Mouse (Mus musculus) kidney, embryonic 16.5 days (tissue): ENCODE measurements around the gene Tenm3. TPM values are rescaled to one million over a fixed set of nuclear protein-coding genes. Genes with fewer than 3 reads are reported as not detected.

Experiments
- ATAC-seq: fragments of 200-750 bp; cut with Nextera tagmentation; 2 replicates; pipeline ENCODE4 v1.8.0; 2017; ENCODE audit warnings: moderate TSS enrichment; ENCODE audit not compliant: low FRiP score, low TSS enrichment
- H3K27ac ChIP-seq: fragments of 300-500 bp; sonication (generic); 2 replicates; pipeline ENCODE4 v1.5.1; 2014; ENCODE audit warnings: low read length
- H3K27me3 ChIP-seq: fragments of 300-500 bp; sonication (generic); 2 replicates; pipeline ENCODE4 v1.6.1; 2014; ENCODE audit warnings: low read length, control low read depth, mixed read lengths; ENCODE audit not compliant: insufficient read depth
- H3K36me3 ChIP-seq: fragments of 300-500 bp; sonication (generic); 2 replicates; pipeline ENCODE4 v1.6.1; 2014; ENCODE audit warnings: low read length, control low read depth, mixed read lengths; ENCODE audit not compliant: insufficient read depth
- H3K4me1 ChIP-seq: fragments of 300-500 bp; sonication (generic); 2 replicates; pipeline ENCODE4 v1.6.1; 2014; ENCODE audit warnings: low read length, control low read depth, mixed read lengths; ENCODE audit not compliant: insufficient read depth
- H3K4me2 ChIP-seq: fragments of 300-500 bp; sonication (generic); replicated peaks from 2 replicates; pipeline ENCODE4 v1.6.1; 2014; ENCODE audit warnings: low read depth, low read length
- H3K4me3 ChIP-seq: fragments of 300-500 bp; sonication (generic); 2 replicates; pipeline ENCODE4 v1.5.1; 2014; ENCODE audit warnings: mild to moderate bottlenecking, low read length
- H3K9ac ChIP-seq: fragments of 300-500 bp; sonication (generic); replicated peaks from 2 replicates; pipeline ENCODE4 v1.6.1; 2014; ENCODE audit warnings: low read length
- H3K9me3 ChIP-seq: fragments of 300-500 bp; sonication (generic); 2 replicates; pipeline ENCODE4 v1.6.1; 2016; ENCODE audit warnings: low read length, control low read depth
- WGBS: fragments of 180-500 bp; shearing (Covaris S2); extraction: QIAGEN DNeasy Blood & Tissue Kit; methylation state at CpG from one replicate; pipeline ENCODE4 v1.1.7; 2014; 5-methylcytosine and 5-hydroxymethylcytosine counted together
- polyA plus RNA-seq: library from polyadenylated mRNA; unstranded; fragments of >200 nt; fragmentation: Nextera tagmentation; extraction: Ambion mirVana; gene quantifications from 2 replicates; pipeline ENCODE4 v1.2.1, GENCODE M21; 2015

The Tenm3 gene
- polyA plus RNA-seq, 1 experiment from 2014 or later, result 20.3 TPM

- Histone ChIP-seq H3K9me3 (peaks cover 19% of the 10 kb centered on the region; the same call in 1 of the 2 replicates), H3K9ac (no peak overlapping the region), H3K27ac (no peak overlapping the region), H3K4me2 (no peak overlapping the region), H3K4me1 (peaks cover 13% of the 10 kb centered on the region; the same call in 1 of the 2 replicates), H3K27me3 (no peaks in the 10 kb centered on the region), H3K4me3 (no peak overlapping the region), H3K36me3 (peaks cover 58% of the 10 kb centered on the region)
- ATAC-seq, result no peak
- 94% methylated on average over 5 of the region's 5 CpGs for WGBS
Observed at GRCm38 (mm10) chr8:48236968-48237367, 606.8 kb downstream of the Tenm3 start.

GRCm38 (mm10) chr8:48232927-48233326, 610.8 kb downstream of the Tenm3 start:
- Histone ChIP-seq H3K9me3 (peaks cover 26% of the 10 kb centered on the region; the same call in 1 of the 2 replicates), H3K27ac (no peak overlapping the region), H3K36me3 (peaks cover 53% of the 10 kb centered on the region), H3K4me2 (no peak overlapping the region), H3K4me1 (no peaks in the 10 kb centered on the region), H3K27me3 (no peaks in the 10 kb centered on the region), H3K4me3 (no peak overlapping the region), H3K9ac (no peak overlapping the region)
- ATAC-seq, result no peak
- WGBS, result 73% methylated on average over 7 of the region's 7 CpGs

- ATAC-seq, result no peak
- no peak overlapping the region for H3K4me3 ChIP-seq
- 71% methylated on average over 9 of the region's 9 CpGs for WGBS
- H3K9me3 ChIP-seq, result peaks cover 25% of the 10 kb centered on the region; the same call in 1 of the 2 replicates
- peaks cover 46% of the 10 kb centered on the region for H3K36me3 ChIP-seq
- no peak overlapping the region for H3K27ac ChIP-seq
- no peak overlapping the region for H3K9ac ChIP-seq
- no peaks in the 10 kb centered on the region for H3K4me1 ChIP-seq
- no peaks in the 10 kb centered on the region for H3K27me3 ChIP-seq
- H3K4me2 ChIP-seq, result no peak overlapping the region
Observed at GRCm38 (mm10) chr8:48231882-48232281, 611.9 kb downstream of the Tenm3 start.

DNA sequence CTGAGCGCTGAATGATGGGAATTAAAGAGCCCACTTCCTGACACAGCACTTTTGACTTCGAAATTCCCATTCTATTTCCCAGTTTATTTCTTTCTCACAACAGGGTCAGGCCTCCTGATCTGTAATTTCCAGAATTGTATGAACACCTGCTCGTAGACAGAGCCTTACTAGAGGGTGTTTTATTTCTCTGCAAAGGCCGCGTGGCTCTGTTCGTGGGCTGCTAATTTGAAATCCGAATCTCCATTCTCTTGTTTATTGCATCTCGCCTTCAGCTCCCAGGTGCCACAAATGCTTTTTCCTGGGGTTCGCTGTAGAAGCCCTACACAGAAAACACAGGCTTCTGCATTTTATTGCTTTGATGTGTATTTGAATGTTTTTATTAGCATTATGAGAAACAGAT, 612.4 kb downstream of the Tenm3 start:
- WGBS, result 51% methylated on average over 9 of the region's 9 CpGs
- Histone ChIP-seq H3K36me3 (peaks cover 41% of the 10 kb centered on the region), H3K9ac (no peak overlapping the region)

GRCm38 (mm10) chr8:48228676-48229075, 615.1 kb downstream of the Tenm3 start:
- Histone ChIP-seq H3K4me1 (no peaks in the 10 kb centered on the region), H3K4me2 (no peak overlapping the region), H3K9ac (no peak overlapping the region), H3K27me3 (0 out of 2 replicates have a peak, but pooled peaks cover 3% of the 10 kb centered on the region), H3K9me3 (peaks cover 7% of the 10 kb centered on the region; the same call in 1 of the 2 replicates), H3K4me3 (no peak overlapping the region), H3K27ac (no peak overlapping the region), H3K36me3 (peaks cover 19% of the 10 kb centered on the region)
- 97% methylated on average over 35 of the region's 35 CpGs for WGBS
- no peak; the same call in 1 of the 2 replicates for ATAC-seq

More for the DNA sequence above, 612.4 kb downstream of the Tenm3 start:
- no peaks in the 10 kb centered on the region for H3K4me1 ChIP-seq
- no peak for ATAC-seq
- H3K4me3 ChIP-seq, result no peak overlapping the region
- no peak overlapping the region for H3K27ac ChIP-seq
- H3K4me2 ChIP-seq, result no peak overlapping the region
- H3K9me3 ChIP-seq, result peaks cover 20% of the 10 kb centered on the region; the same call in 1 of the 2 replicates
- no peaks in the 10 kb centered on the region for H3K27me3 ChIP-seq

GRCm38 (mm10) chr8:48224753-48225152, 619.0 kb downstream of the Tenm3 start:
- WGBS, result 61% methylated on average over 11 of the region's 11 CpGs
- Histone ChIP-seq H3K4me3 (no peak overlapping the region), H3K4me1 (peaks cover 21% of the 10 kb centered on the region), H3K27me3 (peaks cover 9% of the 10 kb centered on the region; the same call in 1 of the 2 replicates), H3K9ac (no peak overlapping the region), H3K36me3 (peaks cover 18% of the 10 kb centered on the region), H3K27ac (no peak overlapping the region), H3K9me3 (peaks cover 7% of the 10 kb centered on the region; the same call in 1 of the 2 replicates), H3K4me2 (no peak overlapping the region)
- no peak for ATAC-seq

DNA sequence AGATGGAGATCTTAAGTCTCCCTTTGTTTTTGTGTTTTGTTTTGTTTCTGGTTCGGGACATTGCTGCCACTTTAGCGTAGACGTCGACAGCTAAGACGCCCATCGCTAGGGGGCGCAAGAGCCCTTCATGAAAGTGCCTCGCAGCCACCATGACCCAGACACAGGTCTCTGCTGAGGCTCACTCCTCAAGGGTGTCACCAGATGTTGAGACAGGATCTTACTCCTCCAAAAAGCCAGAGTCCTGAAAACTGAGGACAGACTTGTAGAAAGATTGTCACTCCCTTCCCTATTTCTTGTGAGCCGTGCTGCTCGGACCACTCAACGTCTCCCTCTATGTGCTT, 621.4 kb downstream of the Tenm3 start:
- Histone ChIP-seq H3K9ac (peak overlapping the region; percentile 56), H3K4me1 (peaks cover 21% of the 10 kb centered on the region), H3K27ac (no peak overlapping the region), H3K36me3 (no peaks in the 10 kb centered on the region), H3K4me2 (peak overlapping the region; percentile 65), H3K4me3 (peak overlapping the region; percentile 44), H3K27me3 (peaks cover 9% of the 10 kb centered on the region; the same call in 1 of the 2 replicates), H3K9me3 (no peaks in the 10 kb centered on the region)
- 8% methylated on average over 11 of the region's 11 CpGs for WGBS
- ATAC-seq, result peak; percentile 80

- peaks cover 21% of the 10 kb centered on the region for H3K4me1 ChIP-seq
- peak; percentile 28; the same call in 1 of the 2 replicates for ATAC-seq
Observed at GRCm38 (mm10) chr8:48221724-48222428, 621.9 kb downstream of the Tenm3 start.

DNA sequence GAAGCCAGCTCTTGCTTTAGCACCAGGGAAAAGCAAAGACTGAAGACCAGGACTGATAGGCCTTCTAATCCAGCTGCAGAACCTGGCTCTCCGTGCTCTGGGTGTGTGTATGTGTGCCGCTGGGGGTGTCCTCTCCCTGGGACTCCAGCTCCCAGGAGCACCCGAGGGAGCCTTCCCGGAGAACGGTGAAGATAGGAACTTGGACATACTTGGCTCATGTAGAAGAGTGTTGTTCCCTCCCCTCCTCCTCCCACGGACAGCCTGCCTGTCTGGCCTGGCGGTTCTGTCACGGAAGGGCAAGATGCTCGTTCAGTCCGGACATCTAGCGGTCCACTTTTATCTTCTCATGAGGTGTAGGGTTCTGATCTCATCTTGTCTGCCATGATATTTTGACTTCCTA, 622.4 kb downstream of the Tenm3 start:
- ATAC-seq, result no peak
- WGBS, result 47% methylated on average over 11 of the region's 11 CpGs
- peak overlapping the region; percentile 65 for H3K4me2 ChIP-seq
- H3K9ac ChIP-seq, result no peak overlapping the region
- no peaks in the 10 kb centered on the region for H3K9me3 ChIP-seq
- peaks cover 9% of the 10 kb centered on the region; the same call in 1 of the 2 replicates for H3K27me3 ChIP-seq
- H3K4me1 ChIP-seq, result peaks cover 21% of the 10 kb centered on the region
- no peak overlapping the region for H3K27ac ChIP-seq
- no peak overlapping the region for H3K4me3 ChIP-seq
- no peaks in the 10 kb centered on the region for H3K36me3 ChIP-seq

More at GRCm38 (mm10) chr8:48221724-48222428, 621.9 kb downstream of the Tenm3 start:
- Histone ChIP-seq H3K27ac (no peak overlapping the region), H3K4me3 (peak overlapping the region; percentile 44), H3K9ac (peak overlapping the region; percentile 56), H3K27me3 (peaks cover 9% of the 10 kb centered on the region; the same call in 1 of the 2 replicates), H3K36me3 (no peaks in the 10 kb centered on the region), H3K4me2 (peak overlapping the region; percentile 65), H3K9me3 (no peaks in the 10 kb centered on the region)
- 7% methylated on average over 16 of the region's 16 CpGs for WGBS
